Mouse (Mus musculus) midbrain, embryonic 13.5 days (tissue): ENCODE measurements around the gene Egfl6. TPM values are rescaled to one million over a fixed set of nuclear protein-coding genes. Genes with fewer than 3 reads are reported as not detected.

Experiments used
- ATAC-seq: fragments of 200-750 bp; cut with Nextera tagmentation; 2 replicates; pipeline ENCODE4 v1.8.0; 2017; ENCODE audit warnings: mild to moderate bottlenecking, moderate TSS enrichment, moderate library complexity
- H3K27ac ChIP-seq: fragments of 300-500 bp; sonication (generic); 2 replicates; pipeline ENCODE4 v1.5.1; 2015; ENCODE audit warnings: inconsistent platforms, mild to moderate bottlenecking, moderate library complexity
- H3K27me3 ChIP-seq: fragments of 300-500 bp; sonication (generic); 2 replicates; pipeline ENCODE4 v1.6.1; 2015; ENCODE audit warnings: mild to moderate bottlenecking, inconsistent platforms
- H3K36me3 ChIP-seq: fragments of 300-500 bp; sonication (generic); 2 replicates; pipeline ENCODE4 v1.6.1; 2015; ENCODE audit warnings: mild to moderate bottlenecking, inconsistent platforms
- H3K4me1 ChIP-seq: fragments of 300-500 bp; sonication (generic); replicated peaks from 2 replicates; pipeline ENCODE4 v1.6.1; 2015; ENCODE audit warnings: inconsistent platforms
- H3K4me2 ChIP-seq: fragments of 300-500 bp; sonication (generic); replicated peaks from 2 replicates; pipeline ENCODE4 v1.6.1; 2015; ENCODE audit warnings: moderate library complexity, mild to moderate bottlenecking, inconsistent platforms
- H3K4me3 ChIP-seq: fragments of 300-500 bp; sonication (generic); replicated peaks from 2 replicates; pipeline ENCODE4 v1.5.1; 2015; ENCODE audit warnings: mild to moderate bottlenecking, inconsistent platforms
- H3K9ac ChIP-seq: fragments of 300-500 bp; sonication (generic); replicated peaks from 2 replicates; pipeline ENCODE4 v1.6.1; 2015; ENCODE audit warnings: mild to moderate bottlenecking, inconsistent platforms
- H3K9me3 ChIP-seq: fragments of 300-500 bp; sonication (generic); 2 replicates; pipeline ENCODE4 v1.6.1; 2016; ENCODE audit warnings: mild to moderate bottlenecking, inconsistent platforms
- whole genome bisulfite sequencing: fragments of 180-500 bp; shearing (Covaris S2); methylation state at CpG from one replicate; pipeline ENCODE4 v1.1.7; 2015; 5-methylcytosine and 5-hydroxymethylcytosine counted together
- polyA plus RNA-seq: library from polyadenylated mRNA; unstranded; fragments of >200 nt; fragmentation: Nextera tagmentation; extraction: Ambion mirVana; gene quantifications from 2 replicates; pipeline ENCODE4 v1.2.1, GENCODE M21; 2015

Egfl6 gene
- polyA plus RNA-seq, 1 experiment from 2014 or later: 1.0 TPM

GRCm38 (mm10) chrX:166564900-166565299 lies 20.6 kb downstream of the Egfl6 start:
- Histone ChIP-seq H3K36me3 (no peaks in the 10 kb centered on the region), H3K4me1 (no peaks in the 10 kb centered on the region)
- ATAC-seq: no peak

GRCm38 (mm10) chrX:166559333-166559732 lies 26.2 kb downstream of the Egfl6 start:
- H3K36me3 ChIP-seq: no peaks in the 10 kb centered on the region
- H3K9ac ChIP-seq: no peak overlapping the region
- 83% methylated on average over 3 of the region's 3 CpGs for WGBS
- H3K9me3 ChIP-seq: no peaks in the 10 kb centered on the region
- H3K27ac ChIP-seq: no peak overlapping the region
- no peak for ATAC-seq
- no peaks in the 10 kb centered on the region for H3K4me1 ChIP-seq
- H3K27me3 ChIP-seq: no peaks in the 10 kb centered on the region; the same call in 1 of the 2 replicates
- H3K4me3 ChIP-seq: no peak overlapping the region
- H3K4me2 ChIP-seq: no peak overlapping the region

More at GRCm38 (mm10) chrX:166564900-166565299, 20.6 kb downstream of the Egfl6 start:
- Histone ChIP-seq H3K9me3 (no peaks in the 10 kb centered on the region), H3K4me2 (no peak overlapping the region), H3K27me3 (no peaks in the 10 kb centered on the region; the same call in 1 of the 2 replicates), H3K9ac (no peak overlapping the region), H3K27ac (no peak overlapping the region), H3K4me3 (no peak overlapping the region)
- 75% methylated on average over 5 of the region's 5 CpGs for WGBS

GRCm38 (mm10) chrX:166552355-166552754 lies 33.2 kb downstream of the Egfl6 start:
- Histone ChIP-seq H3K4me2 (no peak overlapping the region), H3K27me3 (peaks cover 2% of the 10 kb centered on the region; the same call in 1 of the 2 replicates), H3K9me3 (no peaks in the 10 kb centered on the region), H3K27ac (no peak overlapping the region), H3K4me3 (no peak overlapping the region), H3K4me1 (no peaks in the 10 kb centered on the region), H3K36me3 (no peaks in the 10 kb centered on the region), H3K9ac (no peak overlapping the region)
- 84% methylated on average over 7 of the region's 7 CpGs for WGBS
- ATAC-seq: no peak

- no peak for ATAC-seq
- no peak overlapping the region for H3K4me3 ChIP-seq
- no peaks in the 10 kb centered on the region for H3K9me3 ChIP-seq
- H3K4me2 ChIP-seq: no peak overlapping the region
- H3K27me3 ChIP-seq: 0 out of 2 replicates have a peak, but pooled peaks cover 2% of the 10 kb centered on the region
- H3K4me1 ChIP-seq: no peaks in the 10 kb centered on the region
- H3K36me3 ChIP-seq: no peaks in the 10 kb centered on the region
- H3K9ac ChIP-seq: no peak overlapping the region
- H3K27ac ChIP-seq: no peak overlapping the region
- 75% methylated on average over 2 of the region's 2 CpGs for WGBS
Observed at GRCm38 (mm10) chrX:166546495-166546894, 39.0 kb downstream of the Egfl6 start.

- no peak overlapping the region for H3K9ac ChIP-seq
- H3K4me2 ChIP-seq: no peak overlapping the region
- H3K4me1 ChIP-seq: no peaks in the 10 kb centered on the region
- H3K4me3 ChIP-seq: no peak overlapping the region
- H3K36me3 ChIP-seq: no peaks in the 10 kb centered on the region
- no peak for ATAC-seq
- H3K9me3 ChIP-seq: no peaks in the 10 kb centered on the region
- H3K27ac ChIP-seq: no peak overlapping the region
- peaks cover 23% of the 10 kb centered on the region; the same call in 1 of the 2 replicates for H3K27me3 ChIP-seq
- WGBS: 74% methylated on average over 4 of the region's 4 CpGs
Observed at GRCm38 (mm10) chrX:166535138-166535537, 50.4 kb downstream of the Egfl6 start.

- H3K4me1 ChIP-seq: no peaks in the 10 kb centered on the region
- H3K27me3 ChIP-seq: peaks cover 20% of the 10 kb centered on the region; the same call in 1 of the 2 replicates
- WGBS: 78% methylated on average over 4 of the region's 4 CpGs
- H3K4me3 ChIP-seq: no peak overlapping the region
- H3K27ac ChIP-seq: no peak overlapping the region
- H3K9me3 ChIP-seq: no peaks in the 10 kb centered on the region
- H3K9ac ChIP-seq: no peak overlapping the region
- H3K4me2 ChIP-seq: no peak overlapping the region
- ATAC-seq: no peak
- H3K36me3 ChIP-seq: no peaks in the 10 kb centered on the region
Observed at GRCm38 (mm10) chrX:166533432-166533831, 52.1 kb downstream of the Egfl6 start.

- Histone ChIP-seq H3K4me3 (no peak overlapping the region), H3K27ac (no peak overlapping the region), H3K36me3 (no peaks in the 10 kb centered on the region), H3K4me1 (no peaks in the 10 kb centered on the region), H3K9ac (no peak overlapping the region), H3K9me3 (no peaks in the 10 kb centered on the region), H3K4me2 (no peak overlapping the region), H3K27me3 (peaks cover 13% of the 10 kb centered on the region; the same call in 1 of the 2 replicates)
- no peak for ATAC-seq
- 42% methylated on average over 6 of the region's 6 CpGs for WGBS
Observed at GRCm38 (mm10) chrX:166531671-166532070, 53.8 kb downstream of the Egfl6 start.

GRCm38 (mm10) chrX:166528126-166528525 lies 57.4 kb downstream of the Egfl6 start:
- Histone ChIP-seq H3K27me3 (peaks cover 8% of the 10 kb centered on the region; the same call in 1 of the 2 replicates), H3K27ac (no peak overlapping the region), H3K4me3 (no peak overlapping the region), H3K4me1 (no peaks in the 10 kb centered on the region), H3K4me2 (no peak overlapping the region), H3K9me3 (no peaks in the 10 kb centered on the region), H3K36me3 (no peaks in the 10 kb centered on the region), H3K9ac (no peak overlapping the region)
- WGBS: 82% methylated on average over 3 of the region's 3 CpGs
- ATAC-seq: no peak

GRCm38 (mm10) chrX:166525637-166526315 lies 59.7 kb downstream of the Egfl6 start:
- H3K4me1 ChIP-seq: no peaks in the 10 kb centered on the region
- H3K36me3 ChIP-seq: no peaks in the 10 kb centered on the region
- H3K27me3 ChIP-seq: peaks cover 8% of the 10 kb centered on the region; the same call in 1 of the 2 replicates
- H3K9ac ChIP-seq: no peak overlapping the region
- 94% methylated on average over 2 of the region's 2 CpGs for WGBS
- no peak overlapping the region for H3K4me3 ChIP-seq
- H3K9me3 ChIP-seq: no peaks in the 10 kb centered on the region
- H3K4me2 ChIP-seq: no peak overlapping the region
- no peak overlapping the region for H3K27ac ChIP-seq
- ATAC-seq: no peak

GRCm38 (mm10) chrX:166520782-166521181 lies 64.7 kb downstream of the Egfl6 start:
- no peak for ATAC-seq
- H3K4me1 ChIP-seq: no peaks in the 10 kb centered on the region
- no peak overlapping the region for H3K27ac ChIP-seq
- H3K36me3 ChIP-seq: no peaks in the 10 kb centered on the region
- H3K9me3 ChIP-seq: no peaks in the 10 kb centered on the region
- peaks cover 11% of the 10 kb centered on the region; the same call in 1 of the 2 replicates for H3K27me3 ChIP-seq
- no peak overlapping the region for H3K4me3 ChIP-seq
- 71% methylated on average over 5 of the region's 5 CpGs for WGBS
- H3K4me2 ChIP-seq: no peak overlapping the region
- H3K9ac ChIP-seq: no peak overlapping the region

GRCm38 (mm10) chrX:166518345-166518744 lies 67.2 kb downstream of the Egfl6 start, which contains the start of gene Tceanc:
Gene Tceanc (minus strand): TSS chrX:166518567.
- 77% methylated on average over 16 of the region's 16 CpGs for WGBS
- peaks cover 11% of the 10 kb centered on the region; the same call in 1 of the 2 replicates for H3K27me3 ChIP-seq
- no peaks in the 10 kb centered on the region for H3K4me1 ChIP-seq
- no peak within 1 kb of the TSS for H3K9ac ChIP-seq
- no peak within 1 kb of the TSS for H3K27ac ChIP-seq
- ATAC-seq: no peak
- no peaks in the 10 kb centered on the region for H3K36me3 ChIP-seq
- no peak within 1 kb of the TSS for H3K4me3 ChIP-seq
- no peak within 1 kb of the TSS for H3K4me2 ChIP-seq
- H3K9me3 ChIP-seq: no peaks in the 10 kb centered on the region

- ATAC-seq: no peak
- WGBS: 92% methylated on average over 1 of the region's 1 CpGs
- no peak overlapping the region for H3K9ac ChIP-seq
- H3K4me3 ChIP-seq: no peak overlapping the region
- H3K4me1 ChIP-seq: no peaks in the 10 kb centered on the region
- no peaks in the 10 kb centered on the region for H3K36me3 ChIP-seq
- H3K27me3 ChIP-seq: peaks cover 16% of the 10 kb centered on the region; the same call in 1 of the 2 replicates
- no peak overlapping the region for H3K4me2 ChIP-seq
- no peaks in the 10 kb centered on the region for H3K9me3 ChIP-seq
- no peak overlapping the region for H3K27ac ChIP-seq
Observed at GRCm38 (mm10) chrX:166516631-166517030, 68.9 kb downstream of the Egfl6 start.
